Mouse (Mus musculus): ENCODE measurements around the gene Tmem221. TPM values are rescaled to one million over a fixed set of nuclear protein-coding genes. Genes with fewer than 3 reads are reported as not detected.
A peak's percentile ranks its signal among the peaks of the same experiment; 100 is the strongest.
"Not testable (repeated sequence)": the region's sequence is repeated elsewhere in the genome, so short reads cannot be mapped to it uniquely, and the experiment has no call there.

The Tmem221 gene
- total RNA-seq, 2 experiments from 2014 or later, result not detected

- no peak for DNase-seq
- H3K27ac ChIP-seq, result no peak overlapping the region
- intact Hi-C loops (cut with DNase I), result loop anchor here (5.0 kb wide), 1 partner anchor 93 kb away; no protein-coding TSS in a partner anchor
- no peak for TF ChIP-seq CTCF (IDR thresholded peaks at IDR 0.05)
- H3K4me3 ChIP-seq, result peak overlapping the region; percentile 85
Measured at GRCm38 (mm10) chr8:71535663-71536062, 23.0 kb downstream of the Tmem221 start.

GRCm38 (mm10) chr8:71534263-71534810, 24.3 kb downstream of the Tmem221 start:
- DNase-seq, result no peak
- Histone ChIP-seq H3K27ac (no peak overlapping the region), H3K4me3 (no peak overlapping the region)
- peak; percentile 19; the same call in 1 of the 2 replicates for TF ChIP-seq CTCF (IDR thresholded peaks at IDR 0.05)
- intact Hi-C loops (cut with DNase I), result no loop called here

GRCm38 (mm10) chr8:71530735-71531467, 27.8 kb downstream of the Tmem221 start:
- intact Hi-C loops (cut with DNase I); H3K27ac ChIP-seq; H3K4me3 ChIP-seq: not testable (repeated sequence)
- peak; percentile 70 for TF ChIP-seq CTCF (IDR thresholded peaks at IDR 0.05)
- peak; percentile 43 for DNase-seq

GRCm38 (mm10) chr8:71528362-71529073, 30.2 kb downstream of the Tmem221 start:
- Histone ChIP-seq H3K27ac (peak overlapping the region; percentile 83), H3K4me3 (no peak overlapping the region)
- DNase-seq, result peak; percentile 26
- TF ChIP-seq CTCF (IDR thresholded peaks at IDR 0.05), result no peak
- intact Hi-C loops (cut with DNase I), result no loop called here

GRCm38 (mm10) chr8:71527162-71527870, 31.4 kb downstream of the Tmem221 start:
- Histone ChIP-seq H3K27ac (peak overlapping the region; percentile 83), H3K4me3 (no peak overlapping the region)
- DNase-seq, result no peak
- TF ChIP-seq CTCF (IDR thresholded peaks at IDR 0.05), result no peak
- intact Hi-C loops (cut with DNase I), result no loop called here

- intact Hi-C loops (cut with DNase I), result no loop called here
- no peak overlapping the region for H3K4me3 ChIP-seq
- TF ChIP-seq CTCF (IDR thresholded peaks at IDR 0.05), result no peak
- no peak for DNase-seq
- peak overlapping the region; percentile 66 for H3K27ac ChIP-seq
Measured at GRCm38 (mm10) chr8:71526272-71526671, 32.4 kb downstream of the Tmem221 start.

- intact Hi-C loops (cut with DNase I), result no loop called here
- peak within 1 kb of the TSS; percentile 66 for H3K27ac ChIP-seq
- TF ChIP-seq CTCF (IDR thresholded peaks at IDR 0.05), result no peak
- H3K4me3 ChIP-seq, result no peak within 1 kb of the TSS
- no peak for DNase-seq
Measured at GRCm38 (mm10) chr8:71525226-71526050, 33.2 kb downstream of the Tmem221 start, which contains the start of gene Ccdc194. Gene Ccdc194 (minus strand): TSS chr8:71525711.

GRCm38 (mm10) chr8:71521634-71522033, 37.0 kb downstream of the Tmem221 start:
- intact Hi-C loops (cut with DNase I), result loop anchor here (1.0 to 5.0 kb wide), 3 partner anchors 25 to 80 kb away; partner anchors contain the start of genes Ano8 and Gtpbp3
- Histone ChIP-seq H3K27ac (no peak overlapping the region), H3K4me3 (peak overlapping the region; percentile 40)
- DNase-seq, result peak; percentile 96
- TF ChIP-seq CTCF (IDR thresholded peaks at IDR 0.05), result peak; percentile 99; the same call in 1 of the 2 replicates

GRCm38 (mm10) chr8:71519037-71519825, 39.4 kb downstream of the Tmem221 start:
- H3K4me3 ChIP-seq; intact Hi-C loops (cut with DNase I); H3K27ac ChIP-seq: not testable (repeated sequence)
- peak; percentile 64 for TF ChIP-seq CTCF (IDR thresholded peaks at IDR 0.05)
- peak; percentile 68 for DNase-seq

GRCm38 (mm10) chr8:71516786-71517185, 41.9 kb downstream of the Tmem221 start:
- TF ChIP-seq CTCF (IDR thresholded peaks at IDR 0.05), result no peak
- intact Hi-C loops (cut with DNase I), result no loop called here
- DNase-seq, result no peak
- no peak overlapping the region for H3K4me3 ChIP-seq
- H3K27ac ChIP-seq, result no peak overlapping the region

GRCm38 (mm10) chr8:71515043-71515442, 43.6 kb downstream of the Tmem221 start:
- peak; percentile 17; the same call in 1 of the 2 replicates for TF ChIP-seq CTCF (IDR thresholded peaks at IDR 0.05)
- no peak overlapping the region for H3K27ac ChIP-seq

More at GRCm38 (mm10) chr8:71515043-71515442, 43.6 kb downstream of the Tmem221 start:
- H3K4me3 ChIP-seq, result no peak overlapping the region
- no peak for DNase-seq
- intact Hi-C loops (cut with DNase I), result no loop called here
